Mouse (Mus musculus) embryonic facial prominence, embryonic 11.5 days (tissue): ENCODE measurements around the gene Slc38a6. TPM values are rescaled to one million over a fixed set of nuclear protein-coding genes. Genes with fewer than 3 reads are reported as not detected.

Experiments
- ATAC-seq: fragments of 200-750 bp; cut with Nextera tagmentation; replicated peaks from 2 replicates; pipeline ENCODE4 v1.8.0; 2017; ENCODE audit warnings: low read depth; ENCODE audit not compliant: insufficient number of reproducible peaks, low FRiP score, low TSS enrichment
- DNase-seq: peaks from one replicate; pipeline ENCODE4 v3.0.0-alpha.2; 2015; ENCODE audit warnings: low spot score
- H3K27ac ChIP-seq: fragments of 300-500 bp; sonication (generic); replicated peaks from 2 replicates; pipeline ENCODE4 v1.5.1; 2014; ENCODE audit warnings: mild to moderate bottlenecking, low read depth, low read length, control low read depth
- H3K27me3 ChIP-seq: fragments of 300-500 bp; sonication (generic); 2 replicates; pipeline ENCODE4 v1.6.1; 2014; ENCODE audit warnings: mild to moderate bottlenecking, low read length, moderate library complexity, mixed read lengths; ENCODE audit not compliant: control insufficient read depth, insufficient read depth
- H3K36me3 ChIP-seq: fragments of 300-500 bp; sonication (generic); replicated peaks from 2 replicates; pipeline ENCODE4 v1.6.1; 2014; ENCODE audit warnings: low read depth, mild to moderate bottlenecking, low read length, moderate library complexity, mixed read lengths; ENCODE audit not compliant: control insufficient read depth, insufficient read depth
- H3K4me1 ChIP-seq: fragments of 300-500 bp; sonication (generic); 2 replicates; pipeline ENCODE4 v1.6.1; 2014; ENCODE audit warnings: low read length, mixed read lengths; ENCODE audit not compliant: control insufficient read depth, insufficient read depth
- H3K4me2 ChIP-seq: fragments of 300-500 bp; sonication (generic); 2 replicates; pipeline ENCODE4 v1.6.1; 2014; ENCODE audit warnings: low read depth, mild to moderate bottlenecking, control low read depth, low read length, moderate library complexity
- H3K4me3 ChIP-seq: fragments of 300-500 bp; sonication (generic); 2 replicates; pipeline ENCODE4 v1.5.1; 2014; ENCODE audit warnings: low read depth, low read length, control low read depth
- H3K9ac ChIP-seq: fragments of 300-500 bp; sonication (generic); replicated peaks from 2 replicates; pipeline ENCODE4 v1.6.1; 2014; ENCODE audit warnings: mild to moderate bottlenecking, control low read depth, low read length
- H3K9me3 ChIP-seq: fragments of 300-500 bp; sonication (generic); replicated peaks from 2 replicates; pipeline ENCODE4 v1.6.1; 2016; ENCODE audit warnings: mild to moderate bottlenecking, low read length, inconsistent platforms, mixed read lengths; ENCODE audit not compliant: control insufficient read depth
- WGBS: fragments of 180-500 bp; shearing (Covaris S2); extraction: QIAGEN DNeasy Blood & Tissue Kit; methylation state at CpG from one replicate; pipeline ENCODE4 v1.1.7; 2014; 5-methylcytosine and 5-hydroxymethylcytosine counted together
- polyA plus RNA-seq: library from polyadenylated mRNA; unstranded; fragments of >200 nt; fragmentation: Nextera tagmentation; extraction: Ambion mirVana; gene quantifications from 2 replicates; pipeline ENCODE4 v1.2.1, GENCODE M21; 2014

The Slc38a6 gene
- polyA plus RNA-seq, result 11.0 and 12.8 TPM in 2 replicates

- Histone ChIP-seq H3K4me2 (peak within 1 kb of the TSS; percentile 71), H3K27me3 (no peaks in the 10 kb centered on the region), H3K9ac (peak within 1 kb of the TSS; percentile 85), H3K9me3 (no peaks in the 10 kb centered on the region), H3K36me3 (no peaks in the 10 kb centered on the region), H3K27ac (peak within 1 kb of the TSS; percentile 56; the same call in 1 of the 2 replicates), H3K4me3 (peak within 1 kb of the TSS; percentile 77), H3K4me1 (peaks cover 3% of the 10 kb centered on the region; the same call in 1 of the 2 replicates)
- peak; percentile 97 for DNase-seq
- WGBS, result under 1% methylated on average over 53 of the region's 53 CpGs
- ATAC-seq, result peak; percentile 96
Measured at GRCm38 (mm10) chr12:73286287-73287092, at the start of gene Slc38a6, which contains the start of gene Trmt5. Gene Slc38a6, plus strand, starts transcription at chr12:73286779. Gene Trmt5, minus strand, starts transcription at chr12:73286710.

- no peaks in the 10 kb centered on the region for H3K4me1 ChIP-seq
- WGBS, result 67% methylated on average over 10 of the region's 10 CpGs
- no peaks in the 10 kb centered on the region for H3K27me3 ChIP-seq
- no peaks in the 10 kb centered on the region for H3K36me3 ChIP-seq
- no peak overlapping the region for H3K4me3 ChIP-seq
- H3K9me3 ChIP-seq, result no peaks in the 10 kb centered on the region
- ATAC-seq (no peak; the same call in 1 of the 2 replicates), DNase-seq (no peak)
- no peak overlapping the region for H3K4me2 ChIP-seq
- H3K9ac ChIP-seq, result no peak overlapping the region
- no peak overlapping the region for H3K27ac ChIP-seq
Measured at GRCm38 (mm10) chr12:73241960-73242359, 44.6 kb upstream of the Slc38a6 start.

- H3K27me3 ChIP-seq, result no peaks in the 10 kb centered on the region
- no peak overlapping the region for H3K4me3 ChIP-seq
- no peak for DNase-seq
- H3K9me3 ChIP-seq, result no peaks in the 10 kb centered on the region
- no peaks in the 10 kb centered on the region for H3K4me1 ChIP-seq
- no peak overlapping the region for H3K27ac ChIP-seq
- WGBS, result 75% methylated on average over 5 of the region's 5 CpGs
- H3K9ac ChIP-seq, result no peak overlapping the region
- no peak for ATAC-seq
- no peaks in the 10 kb centered on the region for H3K36me3 ChIP-seq
- H3K4me2 ChIP-seq, result no peak overlapping the region
Measured at GRCm38 (mm10) chr12:73245687-73246086, 40.9 kb upstream of the Slc38a6 start.

GRCm38 (mm10) chr12:73255006-73255405 lies 31.6 kb upstream of the Slc38a6 start:
- Histone ChIP-seq H3K36me3 (no peaks in the 10 kb centered on the region), H3K4me1 (no peaks in the 10 kb centered on the region), H3K27ac (no peak overlapping the region), H3K27me3 (no peaks in the 10 kb centered on the region), H3K9me3 (no peaks in the 10 kb centered on the region), H3K4me3 (no peak overlapping the region), H3K9ac (no peak overlapping the region), H3K4me2 (no peak overlapping the region)
- DNase-seq, result peak; percentile 10
- WGBS, result 34% methylated on average over 2 of the region's 2 CpGs
- ATAC-seq, result no peak

GRCm38 (mm10) chr12:73259269-73259668 lies 27.3 kb upstream of the Slc38a6 start:
- H3K36me3 ChIP-seq, result no peaks in the 10 kb centered on the region
- no peak overlapping the region for H3K4me3 ChIP-seq
- H3K27ac ChIP-seq, result no peak overlapping the region
- H3K9ac ChIP-seq, result no peak overlapping the region
- 96% methylated on average over 6 of the region's 6 CpGs for WGBS
- no peaks in the 10 kb centered on the region for H3K4me1 ChIP-seq
- H3K9me3 ChIP-seq, result no peaks in the 10 kb centered on the region
- DNase-seq, result no peak
- no peak for ATAC-seq
- H3K27me3 ChIP-seq, result no peaks in the 10 kb centered on the region
- no peak overlapping the region for H3K4me2 ChIP-seq

- WGBS, result 90% methylated on average over 1 of the region's 1 CpGs
- H3K36me3 ChIP-seq, result no peaks in the 10 kb centered on the region
Measured at GRCm38 (mm10) chr12:73260339-73260738, 26.2 kb upstream of the Slc38a6 start.

GRCm38 (mm10) chr12:73265381-73265978 lies 21.1 kb upstream of the Slc38a6 start:
- Histone ChIP-seq H3K4me1 (no peaks in the 10 kb centered on the region), H3K4me2 (no peak overlapping the region), H3K9ac (no peak overlapping the region), H3K27me3 (no peaks in the 10 kb centered on the region), H3K4me3 (no peak overlapping the region), H3K9me3 (no peaks in the 10 kb centered on the region), H3K36me3 (no peaks in the 10 kb centered on the region), H3K27ac (no peak overlapping the region)
- ATAC-seq (no peak), DNase-seq (no peak)
- 69% methylated on average over 3 of the region's 3 CpGs for WGBS

More at GRCm38 (mm10) chr12:73260339-73260738, 26.2 kb upstream of the Slc38a6 start:
- Histone ChIP-seq H3K4me3 (no peak overlapping the region), H3K9ac (no peak overlapping the region), H3K9me3 (no peaks in the 10 kb centered on the region), H3K4me2 (no peak overlapping the region), H3K4me1 (no peaks in the 10 kb centered on the region), H3K27me3 (no peaks in the 10 kb centered on the region), H3K27ac (no peak overlapping the region)
- DNase-seq (no peak), ATAC-seq (no peak)

- Histone ChIP-seq H3K27ac (no peak overlapping the region), H3K4me3 (no peak overlapping the region), H3K4me1 (no peaks in the 10 kb centered on the region), H3K4me2 (no peak overlapping the region), H3K9ac (no peak overlapping the region), H3K27me3 (no peaks in the 10 kb centered on the region), H3K36me3 (no peaks in the 10 kb centered on the region), H3K9me3 (no peaks in the 10 kb centered on the region)
- 56% methylated on average over 1 of the region's 1 CpGs for WGBS
- ATAC-seq (no peak), DNase-seq (no peak)
Measured at GRCm38 (mm10) chr12:73266597-73266996, 20.0 kb upstream of the Slc38a6 start.
